Mouse (Mus musculus): ENCODE results near the gene Tuba1b. TPM values are rescaled to one million over a fixed set of nuclear protein-coding genes. Genes with fewer than 3 reads are reported as not detected.
"Not testable (repeated sequence)": the region's sequence is repeated elsewhere in the genome, so short reads cannot be mapped to it uniquely, and the experiment has no call there.

Gene Tuba1b
- total and polyA plus RNA-seq, 2 experiments = 49.9 to 183 TPM

DNA sequence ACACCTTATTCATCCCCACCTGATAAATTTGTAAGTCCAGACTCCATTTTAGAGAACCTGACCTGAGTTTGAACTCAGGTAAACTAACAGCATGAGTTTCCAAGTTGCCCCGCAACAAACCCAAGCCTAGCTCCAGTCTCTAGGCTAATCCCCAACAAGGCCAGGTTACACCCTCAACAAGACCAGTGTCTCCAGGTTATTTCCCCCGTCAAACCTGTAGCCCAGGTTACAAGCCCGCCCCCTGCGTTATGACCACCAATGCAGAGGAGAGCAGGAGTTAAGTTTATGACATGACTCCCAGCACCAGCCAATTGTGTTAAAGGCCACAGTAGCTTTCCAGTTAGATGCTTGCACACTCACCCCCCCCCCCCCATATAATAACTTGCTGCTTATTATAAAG lies 8.8 kb upstream of the Tuba1b start:
- no peaks in the 10 kb centered on the region for H3K36me3 ChIP-seq (ENCODE audit: control insufficient read depth, insufficient read depth, low read length)
- H3K27me3 ChIP-seq (ENCODE audit: control insufficient read depth, insufficient read depth, low read length) = no peaks in the 10 kb centered on the region
- no peak overlapping the region for H3K4me3 ChIP-seq (ENCODE audit: insufficient read depth, low read depth, low read length)
- no peaks in the 10 kb centered on the region for H3K79me2 ChIP-seq (ENCODE audit: control insufficient read depth, insufficient read depth, low read length)
- no peak overlapping the region for H3K9ac ChIP-seq (ENCODE audit: low read depth, low read length)
- no peak overlapping the region for H3K27ac ChIP-seq (replicated peaks; ENCODE audit: insufficient read depth, low read depth, low read length)
- WGBS = 89% methylated on average over 4 of the region's 4 CpGs
- H3K4me1 ChIP-seq (ENCODE audit: control insufficient read depth, insufficient read depth, low read length) = no peaks in the 10 kb centered on the region
- DNase-seq (ENCODE audit: extremely low read depth, low read depth, low spot score) = no peak
- TF ChIP-seq CTCF (IDR thresholded peaks at IDR 0.05; ENCODE audit: low read depth, low read length) (no peak), POLR2A (IDR thresholded peaks at IDR 0.05; ENCODE audit: extremely low read depth, insufficient read depth, low read length) (no peak)

DNA sequence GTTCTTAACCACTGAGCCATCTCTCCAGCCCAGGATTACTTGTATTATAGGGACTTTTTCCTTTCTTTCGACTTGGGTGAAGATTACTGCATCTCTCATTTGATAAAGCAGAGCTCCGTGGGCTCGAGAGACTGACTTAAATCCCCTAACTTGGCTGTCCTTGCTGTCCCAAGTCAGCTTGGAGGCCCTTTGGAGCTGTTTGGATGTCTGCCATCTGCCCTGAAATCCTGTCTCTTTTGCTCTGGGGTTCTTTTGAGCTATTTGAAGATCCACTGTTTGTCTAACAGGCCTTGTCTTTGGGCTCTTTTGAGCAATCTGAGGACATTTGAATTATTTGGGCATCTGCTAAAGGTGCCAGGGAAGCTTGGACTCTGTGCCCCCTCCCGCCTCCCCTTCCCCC lies 7.7 kb upstream of the Tuba1b start:
- H3K27ac ChIP-seq (replicated peaks; ENCODE audit: insufficient read depth, low read depth, low read length) = no peak overlapping the region
- DNase-seq (ENCODE audit: extremely low read depth, low read depth, low spot score) = no peak
- WGBS = 80% methylated on average over 4 of the region's 4 CpGs
- H3K4me3 ChIP-seq (ENCODE audit: insufficient read depth, low read depth, low read length) = no peak overlapping the region
- H3K79me2 ChIP-seq (ENCODE audit: control insufficient read depth, insufficient read depth, low read length) = no peaks in the 10 kb centered on the region
- H3K27me3 ChIP-seq (ENCODE audit: control insufficient read depth, insufficient read depth, low read length) = no peaks in the 10 kb centered on the region
- no peaks in the 10 kb centered on the region for H3K4me1 ChIP-seq (ENCODE audit: control insufficient read depth, insufficient read depth, low read length)
- no peak overlapping the region for H3K9ac ChIP-seq (ENCODE audit: low read depth, low read length)
- TF ChIP-seq CTCF (IDR thresholded peaks at IDR 0.05; ENCODE audit: low read depth, low read length) (no peak), POLR2A (IDR thresholded peaks at IDR 0.05; ENCODE audit: extremely low read depth, insufficient read depth, low read length) (no peak)
- no peaks in the 10 kb centered on the region for H3K36me3 ChIP-seq (ENCODE audit: control insufficient read depth, insufficient read depth, low read length)

DNA sequence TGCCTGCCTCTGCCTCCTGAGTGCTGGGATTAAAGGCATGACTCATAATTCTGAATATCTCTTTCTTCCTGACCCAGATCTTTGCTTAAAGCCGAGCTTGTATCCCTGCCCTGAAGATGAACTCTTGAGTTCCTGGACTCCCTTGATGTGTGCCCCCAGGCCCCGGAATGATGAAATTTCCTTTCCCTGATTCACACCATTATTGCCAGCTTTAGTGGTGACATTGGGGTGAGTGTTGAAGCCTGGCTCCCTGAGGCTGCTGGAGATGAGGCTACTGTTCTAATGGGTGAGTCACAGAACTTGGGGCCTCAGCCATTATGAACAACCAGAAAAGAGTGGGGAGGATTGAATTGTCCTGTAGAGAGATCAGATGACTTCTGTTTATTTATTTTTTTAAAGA lies 7.2 kb upstream of the Tuba1b start:
- H3K9ac ChIP-seq (ENCODE audit: low read depth, low read length) = no peak overlapping the region
- DNase-seq (ENCODE audit: extremely low read depth, low read depth, low spot score) = no peak
- WGBS = 76% methylated on average over 2 of the region's 2 CpGs
- no peaks in the 10 kb centered on the region for H3K79me2 ChIP-seq (ENCODE audit: control insufficient read depth, insufficient read depth, low read length)
- no peak overlapping the region for H3K4me3 ChIP-seq (ENCODE audit: insufficient read depth, low read depth, low read length)
- no peak for TF ChIP-seq POLR2A (IDR thresholded peaks at IDR 0.05; ENCODE audit: extremely low read depth, insufficient read depth, low read length)
- no peak for TF ChIP-seq CTCF (IDR thresholded peaks at IDR 0.05; ENCODE audit: low read depth, low read length)
- no peak overlapping the region for H3K27ac ChIP-seq (replicated peaks; ENCODE audit: insufficient read depth, low read depth, low read length)
- no peaks in the 10 kb centered on the region for H3K36me3 ChIP-seq (ENCODE audit: control insufficient read depth, insufficient read depth, low read length)
- H3K27me3 ChIP-seq (ENCODE audit: control insufficient read depth, insufficient read depth, low read length) = no peaks in the 10 kb centered on the region
- H3K4me1 ChIP-seq (ENCODE audit: control insufficient read depth, insufficient read depth, low read length) = no peaks in the 10 kb centered on the region

DNA sequence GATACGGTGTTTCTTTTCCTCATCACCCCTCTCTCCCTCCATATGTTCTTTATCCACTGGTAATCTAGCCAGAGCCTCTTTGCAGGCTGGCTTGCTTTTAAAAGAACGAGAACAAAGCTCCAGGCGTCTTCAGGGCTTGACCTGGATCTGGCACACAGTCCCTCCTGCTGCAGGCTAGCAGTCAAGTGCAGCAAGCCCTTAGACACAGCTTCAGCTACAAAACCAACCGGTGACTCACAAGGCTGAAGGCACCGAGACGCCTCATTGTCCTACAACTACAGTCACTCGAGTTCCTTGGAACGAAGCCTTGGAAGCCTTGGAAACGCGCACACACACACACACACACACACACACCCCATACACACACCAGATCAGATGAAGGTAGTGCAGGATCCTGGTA lies 6.5 kb upstream of the Tuba1b start:
- no peak for DNase-seq (ENCODE audit: extremely low read depth, low read depth, low spot score)

DNA sequence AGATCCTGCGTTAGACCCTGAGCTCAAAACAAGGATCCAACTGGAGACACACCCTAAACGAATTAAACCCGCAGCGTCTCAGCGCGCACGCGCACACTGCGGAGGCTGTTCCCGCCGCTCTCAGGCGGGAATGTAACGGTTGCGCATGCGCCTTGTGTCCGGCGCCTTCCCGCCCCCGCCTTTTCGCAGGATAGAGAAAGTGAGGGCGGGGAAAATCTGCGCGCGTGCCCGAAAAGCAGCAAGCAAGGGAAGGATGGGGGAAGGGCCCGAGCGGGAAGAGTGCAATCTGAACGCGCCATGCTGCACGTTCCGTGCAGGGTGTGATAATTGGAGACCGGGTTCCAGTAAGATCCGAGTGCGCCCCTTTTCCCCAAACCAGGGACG lies 540 bp downstream of the Tuba1b start:
- WGBS = under 1% methylated on average over 35 of the region's 35 CpGs
- TF ChIP-seq POLR2A (IDR thresholded peaks at IDR 0.05; ENCODE audit: extremely low read depth, insufficient read depth, low read length) = no peak
- no peak for TF ChIP-seq CTCF (IDR thresholded peaks at IDR 0.05; ENCODE audit: low read depth, low read length)

More for the DNA sequence above, 6.5 kb upstream of the Tuba1b start:
- Histone ChIP-seq H3K36me3 (ENCODE audit: control insufficient read depth, insufficient read depth, low read length) (no peaks in the 10 kb centered on the region), H3K9ac (ENCODE audit: low read depth, low read length) (no peak overlapping the region), H3K4me1 (ENCODE audit: control insufficient read depth, insufficient read depth, low read length) (no peaks in the 10 kb centered on the region), H3K79me2 (ENCODE audit: control insufficient read depth, insufficient read depth, low read length) (no peaks in the 10 kb centered on the region), H3K4me3 (ENCODE audit: insufficient read depth, low read depth, low read length) (no peak overlapping the region), H3K27me3 (ENCODE audit: control insufficient read depth, insufficient read depth, low read length) (no peaks in the 10 kb centered on the region), H3K27ac (replicated peaks; ENCODE audit: insufficient read depth, low read depth, low read length) (no peak overlapping the region)
- 92% methylated on average over 10 of the region's 10 CpGs for WGBS
- no peak for TF ChIP-seq CTCF (IDR thresholded peaks at IDR 0.05; ENCODE audit: low read depth, low read length)
- no peak for TF ChIP-seq POLR2A (IDR thresholded peaks at IDR 0.05; ENCODE audit: extremely low read depth, insufficient read depth, low read length)

DNA sequence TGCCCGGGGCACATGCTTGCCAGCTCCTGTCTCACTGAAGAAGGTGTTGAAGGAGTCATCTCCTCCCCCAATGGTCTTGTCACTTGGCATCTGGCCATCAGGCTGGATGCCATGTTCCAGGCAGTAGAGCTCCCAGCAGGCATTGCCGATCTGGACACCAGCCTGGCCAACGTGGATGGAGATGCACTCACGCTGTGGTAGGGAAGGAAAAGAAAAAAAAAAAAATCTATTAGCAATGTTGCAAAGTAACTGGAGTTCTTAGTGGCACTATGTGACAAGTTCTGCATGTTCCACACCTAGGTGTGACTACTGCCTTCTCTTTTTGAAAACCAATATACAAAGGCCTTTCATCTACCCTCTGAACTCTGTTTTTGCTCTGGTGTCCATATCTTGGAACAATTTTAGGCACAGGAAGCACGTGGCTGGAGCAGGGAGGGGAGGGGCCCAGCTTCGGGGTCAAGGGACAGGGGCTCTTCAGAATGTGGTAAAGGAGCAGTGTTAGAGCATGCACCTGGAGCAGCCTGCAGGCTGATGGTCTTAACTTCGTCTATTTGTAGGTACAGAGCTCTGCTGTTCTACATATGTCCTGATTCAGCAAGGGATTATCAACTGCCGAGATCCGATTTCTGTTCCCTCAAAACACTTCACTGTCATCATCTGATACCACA lies 1.2 kb downstream of the Tuba1b start:
- 1% methylated on average over 8 of the region's 9 CpGs for WGBS
- H3K27ac ChIP-seq (replicated peaks; ENCODE audit: insufficient read depth, low read depth, low read length); H3K79me2 ChIP-seq (ENCODE audit: control insufficient read depth, insufficient read depth, low read length); DNase-seq (ENCODE audit: extremely low read depth, low read depth, low spot score); H3K4me1 ChIP-seq (ENCODE audit: control insufficient read depth, insufficient read depth, low read length); H3K27me3 ChIP-seq (ENCODE audit: control insufficient read depth, insufficient read depth, low read length); H3K36me3 ChIP-seq (ENCODE audit: control insufficient read depth, insufficient read depth, low read length): not testable (repeated sequence)
- Histone ChIP-seq H3K4me3 (ENCODE audit: insufficient read depth, low read depth, low read length) (peak overlapping the region; percentile 79; the same call in 1 of the 2 replicates), H3K9ac (ENCODE audit: low read depth, low read length) (peak overlapping the region; percentile 19; the same call in 1 of the 2 replicates)

More for the DNA sequence above, 540 bp downstream of the Tuba1b start:
- Histone ChIP-seq H3K36me3 (ENCODE audit: control insufficient read depth, insufficient read depth, low read length) (no peaks in the 10 kb centered on the region), H3K4me1 (ENCODE audit: control insufficient read depth, insufficient read depth, low read length) (peaks cover 3% of the 10 kb centered on the region; the same call in 1 of the 2 replicates), H3K27ac (replicated peaks; ENCODE audit: insufficient read depth, low read depth, low read length) (peak overlapping the region; percentile 81), H3K4me3 (ENCODE audit: insufficient read depth, low read depth, low read length) (peak overlapping the region; percentile 79), H3K79me2 (ENCODE audit: control insufficient read depth, insufficient read depth, low read length) (no peaks in the 10 kb centered on the region), H3K9ac (ENCODE audit: low read depth, low read length) (peak overlapping the region; percentile 80), H3K27me3 (ENCODE audit: control insufficient read depth, insufficient read depth, low read length) (no peaks in the 10 kb centered on the region)
- DNase-seq (ENCODE audit: extremely low read depth, low read depth, low spot score) = peak; percentile 79

All from liver, adult 2 months (tissue).